Mouse (Mus musculus) embryonic facial prominence, embryonic 13.5 days (tissue): ENCODE measurements around the gene Hbs1l. TPM values are rescaled to one million over a fixed set of nuclear protein-coding genes. Genes with fewer than 3 reads are reported as not detected.

Source experiments
- ATAC-seq: fragments of 200-750 bp; cut with Nextera tagmentation; 2 replicates; pipeline ENCODE4 v1.8.0; 2017; ENCODE audit warnings: low read depth; ENCODE audit not compliant: insufficient number of reproducible peaks, insufficient read depth, low FRiP score, low TSS enrichment
- H3K27ac ChIP-seq: fragments of 300-500 bp; sonication (generic); 2 replicates; pipeline ENCODE4 v1.5.1; 2015; ENCODE audit warnings: moderate library complexity, mild to moderate bottlenecking, inconsistent platforms
- H3K27me3 ChIP-seq: fragments of 300-500 bp; sonication (generic); 2 replicates; pipeline ENCODE4 v1.6.1; 2015; ENCODE audit warnings: mild to moderate bottlenecking, inconsistent platforms
- H3K36me3 ChIP-seq: fragments of 300-500 bp; sonication (generic); 2 replicates; pipeline ENCODE4 v1.6.1; 2015; ENCODE audit warnings: mild to moderate bottlenecking, inconsistent platforms
- H3K4me1 ChIP-seq: fragments of 300-500 bp; sonication (generic); 2 replicates; pipeline ENCODE4 v1.6.1; 2015; ENCODE audit warnings: inconsistent platforms
- H3K4me2 ChIP-seq: fragments of 300-500 bp; sonication (generic); 2 replicates; pipeline ENCODE4 v1.6.1; 2015; ENCODE audit warnings: moderate library complexity, mild to moderate bottlenecking, inconsistent platforms
- H3K4me3 ChIP-seq: fragments of 300-500 bp; sonication (generic); 2 replicates; pipeline ENCODE4 v1.5.1; 2015; ENCODE audit warnings: mild to moderate bottlenecking, inconsistent platforms
- H3K9ac ChIP-seq: fragments of 300-500 bp; sonication (generic); 2 replicates; pipeline ENCODE4 v1.6.1; 2015; ENCODE audit warnings: mild to moderate bottlenecking, inconsistent platforms
- H3K9me3 ChIP-seq: fragments of 300-500 bp; sonication (generic); 2 replicates; pipeline ENCODE4 v1.6.1; 2016; ENCODE audit warnings: inconsistent platforms
- WGBS: fragments of 180-500 bp; shearing (Covaris S2); methylation state at CpG from one replicate; pipeline ENCODE4 v1.1.7; 2015; ENCODE audit warnings: mixed read lengths; 5-methylcytosine and 5-hydroxymethylcytosine counted together
- polyA plus RNA-seq: library from polyadenylated mRNA; unstranded; fragments of >200 nt; fragmentation: Nextera tagmentation; extraction: Ambion mirVana; gene quantifications from 2 replicates; pipeline ENCODE4 v1.2.1, GENCODE M21; 2015

Gene Hbs1l
- polyA plus RNA-seq, 1 experiment from 2014 or later: 88.0 TPM

- WGBS: 85% methylated on average over 5 of the region's 5 CpGs
- no peaks in the 10 kb centered on the region for H3K27me3 ChIP-seq
- H3K27ac ChIP-seq: no peak overlapping the region
- no peaks in the 10 kb centered on the region for H3K4me1 ChIP-seq
- H3K36me3 ChIP-seq: no peaks in the 10 kb centered on the region
- ATAC-seq: no peak
- no peak overlapping the region for H3K9ac ChIP-seq
- no peaks in the 10 kb centered on the region for H3K9me3 ChIP-seq
- no peak overlapping the region for H3K4me2 ChIP-seq
- H3K4me3 ChIP-seq: no peak overlapping the region
These were observed 24.9 kb upstream of the Hbs1l start for GRCm38 (mm10) chr10:21270905-21271304.

- ATAC-seq: no peak
- H3K36me3 ChIP-seq: no peaks in the 10 kb centered on the region
- no peak overlapping the region for H3K4me2 ChIP-seq
- no peaks in the 10 kb centered on the region for H3K4me1 ChIP-seq
- 99% methylated on average over 2 of the region's 2 CpGs for WGBS
- H3K4me3 ChIP-seq: no peak overlapping the region
- no peaks in the 10 kb centered on the region for H3K27me3 ChIP-seq
- no peaks in the 10 kb centered on the region for H3K9me3 ChIP-seq
- no peak overlapping the region for H3K9ac ChIP-seq
- no peak overlapping the region for H3K27ac ChIP-seq
These were observed 24.5 kb upstream of the Hbs1l start for GRCm38 (mm10) chr10:21271310-21271709.

GRCm38 (mm10) chr10:21271785-21272184 is 24.0 kb upstream of the Hbs1l start:
- Histone ChIP-seq H3K36me3 (no peaks in the 10 kb centered on the region), H3K9me3 (no peaks in the 10 kb centered on the region), H3K27ac (no peak overlapping the region), H3K4me3 (no peak overlapping the region), H3K27me3 (no peaks in the 10 kb centered on the region), H3K4me1 (no peaks in the 10 kb centered on the region), H3K4me2 (no peak overlapping the region), H3K9ac (no peak overlapping the region)
- 63% methylated on average over 6 of the region's 6 CpGs for WGBS
- ATAC-seq: no peak

GRCm38 (mm10) chr10:21287243-21288127 is 8.3 kb upstream of the Hbs1l start:
- Histone ChIP-seq H3K27me3 (no peaks in the 10 kb centered on the region), H3K36me3 (no peaks in the 10 kb centered on the region), H3K4me1 (no peaks in the 10 kb centered on the region), H3K4me2 (no peak overlapping the region), H3K9me3 (no peaks in the 10 kb centered on the region), H3K27ac (no peak overlapping the region), H3K9ac (no peak overlapping the region), H3K4me3 (no peak overlapping the region)
- WGBS: 65% methylated on average over 10 of the region's 10 CpGs
- ATAC-seq: no peak

GRCm38 (mm10) chr10:21291228-21291627 is 4.6 kb upstream of the Hbs1l start:
- Histone ChIP-seq H3K9me3 (no peaks in the 10 kb centered on the region), H3K4me3 (no peak overlapping the region), H3K36me3 (no peaks in the 10 kb centered on the region), H3K4me2 (no peak overlapping the region), H3K4me1 (no peaks in the 10 kb centered on the region), H3K27ac (no peak overlapping the region), H3K9ac (no peak overlapping the region), H3K27me3 (no peaks in the 10 kb centered on the region)
- WGBS: 40% methylated on average over 4 of the region's 4 CpGs
- no peak for ATAC-seq

GRCm38 (mm10) chr10:21294217-21294616 is 1.6 kb upstream of the Hbs1l start:
- Histone ChIP-seq H3K4me3 (no peak overlapping the region), H3K4me2 (no peak overlapping the region), H3K36me3 (0 out of 2 replicates have a peak, but pooled peaks cover 2% of the 10 kb centered on the region), H3K9ac (no peak overlapping the region), H3K4me1 (peaks cover 13% of the 10 kb centered on the region), H3K27me3 (no peaks in the 10 kb centered on the region), H3K27ac (no peak overlapping the region), H3K9me3 (no peaks in the 10 kb centered on the region)
- 91% methylated on average over 2 of the region's 2 CpGs for WGBS
- ATAC-seq: no peak

GRCm38 (mm10) chr10:21295397-21295758 is 401 bp upstream of the Hbs1l start:
- peaks cover 13% of the 10 kb centered on the region for H3K4me1 ChIP-seq
- 34% methylated on average over 4 of the region's 4 CpGs for WGBS
- peaks cover 13% of the 10 kb centered on the region for H3K36me3 ChIP-seq
- H3K4me3 ChIP-seq: peak overlapping the region; percentile 90
- H3K9me3 ChIP-seq: no peaks in the 10 kb centered on the region
- no peak overlapping the region for H3K27ac ChIP-seq
- peak overlapping the region; percentile 55; the same call in 1 of the 2 replicates for H3K9ac ChIP-seq
- no peak for ATAC-seq
- no peaks in the 10 kb centered on the region for H3K27me3 ChIP-seq
- peak overlapping the region; percentile 72 for H3K4me2 ChIP-seq

GRCm38 (mm10) chr10:21298972-21299371 is 3.2 kb downstream of the Hbs1l start:
- peaks cover 14% of the 10 kb centered on the region for H3K4me1 ChIP-seq
- no peak overlapping the region for H3K27ac ChIP-seq
- no peak overlapping the region for H3K4me3 ChIP-seq
- H3K36me3 ChIP-seq: peaks cover 37% of the 10 kb centered on the region
- no peak overlapping the region for H3K9ac ChIP-seq
- H3K27me3 ChIP-seq: no peaks in the 10 kb centered on the region
- no peak for ATAC-seq
- WGBS: 90% methylated on average over 2 of the region's 2 CpGs
- no peaks in the 10 kb centered on the region for H3K9me3 ChIP-seq
- H3K4me2 ChIP-seq: no peak overlapping the region

GRCm38 (mm10) chr10:21301822-21302221 is 6.0 kb downstream of the Hbs1l start:
- Histone ChIP-seq H3K4me3 (no peak overlapping the region), H3K4me2 (no peak overlapping the region), H3K36me3 (peaks cover 55% of the 10 kb centered on the region), H3K9me3 (no peaks in the 10 kb centered on the region), H3K27me3 (no peaks in the 10 kb centered on the region), H3K27ac (no peak overlapping the region), H3K4me1 (peaks cover 18% of the 10 kb centered on the region), H3K9ac (no peak overlapping the region)
- no peak for ATAC-seq
- 92% methylated on average over 7 of the region's 7 CpGs for WGBS

- peak overlapping the region; percentile 28; the same call in 1 of the 2 replicates for H3K27ac ChIP-seq
- peaks cover 51% of the 10 kb centered on the region for H3K36me3 ChIP-seq
- H3K9ac ChIP-seq: no peak overlapping the region
- no peak overlapping the region for H3K4me3 ChIP-seq
- 49% methylated on average over 11 of the region's 11 CpGs for WGBS
- H3K4me2 ChIP-seq: no peak overlapping the region
- no peak for ATAC-seq
- H3K4me1 ChIP-seq: peaks cover 8% of the 10 kb centered on the region; the same call in 1 of the 2 replicates
- H3K27me3 ChIP-seq: no peaks in the 10 kb centered on the region
- H3K9me3 ChIP-seq: no peaks in the 10 kb centered on the region
These were observed 9.2 kb downstream of the Hbs1l start for GRCm38 (mm10) chr10:21304672-21305632.

GRCm38 (mm10) chr10:21313732-21314131 is 18.0 kb downstream of the Hbs1l start:
- Histone ChIP-seq H3K9me3 (no peaks in the 10 kb centered on the region), H3K4me1 (0 out of 2 replicates have a peak, but pooled peaks cover 3% of the 10 kb centered on the region)
- WGBS: 68% methylated on average over 4 of the region's 4 CpGs

More at GRCm38 (mm10) chr10:21313732-21314131, 18.0 kb downstream of the Hbs1l start:
- Histone ChIP-seq H3K9ac (no peak overlapping the region), H3K36me3 (peaks cover 23% of the 10 kb centered on the region), H3K27ac (no peak overlapping the region), H3K4me3 (no peak overlapping the region), H3K4me2 (no peak overlapping the region), H3K27me3 (no peaks in the 10 kb centered on the region)
- ATAC-seq: no peak
